Mouse (Mus musculus): ENCODE data around the gene Mex3b. TPM values are rescaled to one million over a fixed set of nuclear protein-coding genes. Genes with fewer than 3 reads are reported as not detected.
A peak's percentile ranks its signal among the peaks of the same experiment; 100 is the strongest.

Gene Mex3b
- 35.9 and 37.1 TPM in 2 replicates for polyA plus RNA-seq (2015; fragmentation: Nextera tagmentation; extraction: Ambion mirVana)

- no peak for ATAC-seq (ENCODE audit: insufficient number of reproducible peaks, insufficient read depth, low FRiP score, low TSS enrichment, low read depth)
- peak within 1 kb of the TSS; percentile 93 for H3K4me2 ChIP-seq
- peak within 1 kb of the TSS; percentile 100 for H3K27ac ChIP-seq
- H3K9me3 ChIP-seq = no peaks in the 10 kb centered on the region
- no peaks in the 10 kb centered on the region for H3K27me3 ChIP-seq
- peaks cover 34% of the 10 kb centered on the region for H3K4me1 ChIP-seq
- H3K9ac ChIP-seq = peak within 1 kb of the TSS; percentile 100
- under 1% methylated on average over 86 of the region's 87 CpGs for WGBS
- H3K36me3 ChIP-seq = peaks cover 26% of the 10 kb centered on the region
- H3K4me3 ChIP-seq = peak within 1 kb of the TSS; percentile 95
Measured at GRCm38 (mm10) chr7:82867271-82868121, at the start of gene Mex3b. TSS of gene Mex3b (plus strand) at chr7:82867333.

DNA sequence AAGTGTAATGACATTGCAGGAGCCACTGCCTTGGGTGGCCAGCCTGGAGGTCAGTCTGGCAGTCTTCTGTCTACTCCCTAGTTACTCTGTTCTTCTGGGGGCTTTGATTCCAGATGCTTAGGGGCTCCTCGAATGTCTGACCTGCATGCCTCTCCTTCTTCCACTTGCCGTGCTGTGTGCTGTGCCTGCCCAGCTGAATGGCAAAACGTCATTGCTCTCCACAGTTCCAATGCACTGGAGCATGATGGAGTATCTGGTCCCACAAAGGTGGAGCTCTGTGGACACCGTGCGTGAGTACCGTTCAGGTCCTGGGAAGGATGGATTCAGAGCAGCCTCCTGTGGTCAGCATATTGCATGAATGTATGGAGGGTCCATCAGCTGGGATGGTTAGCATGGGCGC lies 47.6 kb upstream of the Mex3b start:
- Histone ChIP-seq H3K9me3 (no peaks in the 10 kb centered on the region), H3K27me3 (no peaks in the 10 kb centered on the region), H3K9ac (no peak overlapping the region), H3K36me3 (no peaks in the 10 kb centered on the region), H3K4me1 (no peaks in the 10 kb centered on the region), H3K4me2 (no peak overlapping the region), H3K4me3 (no peak overlapping the region), H3K27ac (no peak overlapping the region)
- no peak for ATAC-seq (ENCODE audit: insufficient number of reproducible peaks, insufficient read depth, low FRiP score, low TSS enrichment, low read depth)
- WGBS = 88% methylated on average over 7 of the region's 7 CpGs

- no peak overlapping the region for H3K27ac ChIP-seq
- H3K4me1 ChIP-seq = no peaks in the 10 kb centered on the region
- H3K4me2 ChIP-seq = no peak overlapping the region
- H3K9me3 ChIP-seq = no peaks in the 10 kb centered on the region
- H3K27me3 ChIP-seq = no peaks in the 10 kb centered on the region
- 80% methylated on average over 4 of the region's 4 CpGs for WGBS
- no peaks in the 10 kb centered on the region for H3K36me3 ChIP-seq
- H3K4me3 ChIP-seq = no peak overlapping the region
- no peak for ATAC-seq (ENCODE audit: insufficient number of reproducible peaks, insufficient read depth, low FRiP score, low TSS enrichment, low read depth)
- H3K9ac ChIP-seq = no peak overlapping the region
Measured at GRCm38 (mm10) chr7:82820661-82821060, 46.5 kb upstream of the Mex3b start.

DNA sequence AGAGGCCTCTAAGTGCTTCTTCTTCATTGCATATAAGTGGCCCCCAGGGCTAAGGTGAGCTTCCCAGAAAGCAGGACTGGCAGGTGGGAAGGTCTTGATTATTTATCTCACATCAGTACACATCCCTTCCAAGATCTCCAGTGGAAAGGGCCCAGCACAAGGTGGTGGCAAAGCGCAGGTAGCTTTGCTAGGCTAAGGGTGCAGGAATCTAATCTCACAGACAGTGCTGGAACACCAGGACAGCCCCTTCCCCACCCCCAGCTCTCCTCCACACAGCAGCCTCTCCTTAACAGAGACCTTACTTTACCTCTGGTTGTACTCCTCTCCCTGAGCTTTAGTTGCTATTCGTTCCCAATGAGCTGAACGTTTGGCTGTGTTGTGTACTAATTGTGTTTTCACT lies 45.6 kb upstream of the Mex3b start:
- no peaks in the 10 kb centered on the region for H3K9me3 ChIP-seq
- no peaks in the 10 kb centered on the region for H3K4me1 ChIP-seq
- H3K27ac ChIP-seq = no peak overlapping the region
- no peak overlapping the region for H3K4me2 ChIP-seq
- H3K4me3 ChIP-seq = no peak overlapping the region
- H3K27me3 ChIP-seq = no peaks in the 10 kb centered on the region
- whole genome bisulfite sequencing = 78% methylated on average over 3 of the region's 3 CpGs
- no peak overlapping the region for H3K9ac ChIP-seq
- ATAC-seq (ENCODE audit: insufficient number of reproducible peaks, insufficient read depth, low FRiP score, low TSS enrichment, low read depth) = no peak
- H3K36me3 ChIP-seq = no peaks in the 10 kb centered on the region

- WGBS = 52% methylated on average over 1 of the region's 1 CpGs
- ATAC-seq (ENCODE audit: insufficient number of reproducible peaks, insufficient read depth, low FRiP score, low TSS enrichment, low read depth) = no peak
Measured at GRCm38 (mm10) chr7:82822528-82822927, 44.6 kb upstream of the Mex3b start.

GRCm38 (mm10) chr7:82828193-82828592 lies 38.9 kb upstream of the Mex3b start:
- Histone ChIP-seq H3K9ac (no peak overlapping the region), H3K27ac (no peak overlapping the region), H3K27me3 (no peaks in the 10 kb centered on the region), H3K36me3 (no peaks in the 10 kb centered on the region), H3K4me2 (no peak overlapping the region), H3K4me1 (0 out of 2 replicates have a peak, but pooled peaks cover 3% of the 10 kb centered on the region), H3K9me3 (no peaks in the 10 kb centered on the region), H3K4me3 (no peak overlapping the region)
- ATAC-seq (ENCODE audit: insufficient number of reproducible peaks, insufficient read depth, low FRiP score, low TSS enrichment, low read depth) = no peak
- WGBS = 36% methylated on average over 2 of the region's 2 CpGs

More at GRCm38 (mm10) chr7:82822528-82822927, 44.6 kb upstream of the Mex3b start:
- no peaks in the 10 kb centered on the region for H3K4me1 ChIP-seq
- H3K4me2 ChIP-seq = no peak overlapping the region
- H3K27ac ChIP-seq = no peak overlapping the region
- H3K9me3 ChIP-seq = no peaks in the 10 kb centered on the region
- H3K9ac ChIP-seq = no peak overlapping the region
- no peaks in the 10 kb centered on the region for H3K27me3 ChIP-seq
- no peak overlapping the region for H3K4me3 ChIP-seq
- H3K36me3 ChIP-seq = no peaks in the 10 kb centered on the region

DNA sequence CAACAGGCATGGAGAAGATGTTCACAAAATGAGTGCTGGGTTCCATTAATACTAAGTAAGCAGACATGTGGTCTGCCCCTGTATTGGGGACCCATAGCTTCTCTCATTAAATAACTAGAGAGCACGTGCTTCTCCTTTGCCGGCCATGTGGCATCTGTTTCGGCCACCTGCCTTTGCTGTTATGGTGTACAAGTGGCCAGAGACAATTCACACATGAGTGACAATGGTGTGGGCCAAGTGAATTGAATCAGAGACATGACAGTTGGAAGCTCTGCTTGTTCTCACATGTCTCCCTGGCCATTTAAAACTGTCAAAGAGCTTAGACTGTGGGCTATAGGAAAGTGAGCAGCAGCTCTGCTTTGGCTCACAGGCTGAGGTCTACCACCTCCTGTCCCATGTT lies 37.6 kb upstream of the Mex3b start:
- WGBS = 81% methylated on average over 3 of the region's 3 CpGs
- Histone ChIP-seq H3K27ac (no peak overlapping the region), H3K9ac (no peak overlapping the region), H3K36me3 (no peaks in the 10 kb centered on the region), H3K9me3 (no peaks in the 10 kb centered on the region), H3K4me1 (0 out of 2 replicates have a peak, but pooled peaks cover 3% of the 10 kb centered on the region), H3K4me2 (no peak overlapping the region), H3K4me3 (no peak overlapping the region), H3K27me3 (no peaks in the 10 kb centered on the region)
- ATAC-seq (ENCODE audit: insufficient number of reproducible peaks, insufficient read depth, low FRiP score, low TSS enrichment, low read depth) = no peak

DNA sequence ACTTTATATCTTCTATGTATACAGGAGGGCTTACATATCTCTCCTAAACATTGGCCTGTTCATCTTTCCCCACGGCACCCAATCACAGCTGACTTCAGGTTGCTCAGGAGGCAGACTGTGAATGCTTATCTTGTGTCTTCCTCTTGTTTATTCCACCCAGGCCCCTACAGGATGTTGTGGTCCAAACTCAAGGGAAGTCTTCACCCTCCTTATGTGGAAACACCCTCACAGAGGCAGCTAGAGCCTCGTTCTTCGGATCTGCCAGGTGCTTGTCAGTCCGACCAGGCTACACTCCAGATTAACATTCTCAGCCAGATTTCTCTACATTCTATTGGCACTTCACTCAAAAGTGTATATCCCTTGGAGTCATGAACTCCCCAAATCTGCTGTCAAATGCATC lies 32.7 kb upstream of the Mex3b start:
- peaks cover 9% of the 10 kb centered on the region for H3K4me1 ChIP-seq
- H3K9ac ChIP-seq = no peak overlapping the region
- H3K4me2 ChIP-seq = no peak overlapping the region
- no peak overlapping the region for H3K27ac ChIP-seq
- H3K4me3 ChIP-seq = no peak overlapping the region
- WGBS = 83% methylated on average over 4 of the region's 4 CpGs
- no peaks in the 10 kb centered on the region for H3K27me3 ChIP-seq
- H3K36me3 ChIP-seq = no peaks in the 10 kb centered on the region
- no peak for ATAC-seq (ENCODE audit: insufficient number of reproducible peaks, insufficient read depth, low FRiP score, low TSS enrichment, low read depth)
- no peaks in the 10 kb centered on the region for H3K9me3 ChIP-seq

- no peak overlapping the region for H3K27ac ChIP-seq
- H3K9me3 ChIP-seq = no peaks in the 10 kb centered on the region
- H3K27me3 ChIP-seq = no peaks in the 10 kb centered on the region
- no peak overlapping the region for H3K9ac ChIP-seq
- no peak overlapping the region for H3K4me2 ChIP-seq
- no peaks in the 10 kb centered on the region for H3K36me3 ChIP-seq
- H3K4me1 ChIP-seq = peaks cover 12% of the 10 kb centered on the region
- no peak for ATAC-seq (ENCODE audit: insufficient number of reproducible peaks, insufficient read depth, low FRiP score, low TSS enrichment, low read depth)
- WGBS = 67% methylated on average over 1 of the region's 1 CpGs
- H3K4me3 ChIP-seq = no peak overlapping the region
Measured at GRCm38 (mm10) chr7:82838414-82838813, 28.7 kb upstream of the Mex3b start.

- peaks cover 12% of the 10 kb centered on the region for H3K4me1 ChIP-seq
- 52% methylated on average over 11 of the region's 11 CpGs for WGBS
- no peak overlapping the region for H3K4me3 ChIP-seq
- H3K27ac ChIP-seq = no peak overlapping the region; the same call in 1 of the 2 replicates
- ATAC-seq (ENCODE audit: insufficient number of reproducible peaks, insufficient read depth, low FRiP score, low TSS enrichment, low read depth) = no peak
- H3K9ac ChIP-seq = no peak overlapping the region
- no peaks in the 10 kb centered on the region for H3K27me3 ChIP-seq
- H3K36me3 ChIP-seq = no peaks in the 10 kb centered on the region
- H3K9me3 ChIP-seq = no peaks in the 10 kb centered on the region
- no peak overlapping the region for H3K4me2 ChIP-seq
Measured at GRCm38 (mm10) chr7:82838965-82839675, 28.0 kb upstream of the Mex3b start.

- WGBS = 57% methylated on average over 10 of the region's 10 CpGs
- no peaks in the 10 kb centered on the region for H3K9me3 ChIP-seq
- H3K4me1 ChIP-seq = peaks cover 12% of the 10 kb centered on the region
- H3K9ac ChIP-seq = no peak overlapping the region
- H3K27me3 ChIP-seq = no peaks in the 10 kb centered on the region
- no peak overlapping the region for H3K4me3 ChIP-seq
- H3K27ac ChIP-seq = no peak overlapping the region
- no peak overlapping the region for H3K4me2 ChIP-seq
- H3K36me3 ChIP-seq = no peaks in the 10 kb centered on the region
- ATAC-seq (ENCODE audit: insufficient number of reproducible peaks, insufficient read depth, low FRiP score, low TSS enrichment, low read depth) = no peak
Measured at GRCm38 (mm10) chr7:82842222-82842920, 24.8 kb upstream of the Mex3b start.

Measured in embryonic facial prominence, embryonic 13.5 days (tissue).